Mouse (Mus musculus): ENCODE measurements at regions not wholly inside any gene's neighbourhood (a gene's known extent, or its start where the extent isn't known, plus 50 kb on each side); places are given as distances from the start of the nearest gene placed in this dataset.
A peak's percentile ranks its signal among the peaks of the same experiment; 100 is the strongest.

DNA sequence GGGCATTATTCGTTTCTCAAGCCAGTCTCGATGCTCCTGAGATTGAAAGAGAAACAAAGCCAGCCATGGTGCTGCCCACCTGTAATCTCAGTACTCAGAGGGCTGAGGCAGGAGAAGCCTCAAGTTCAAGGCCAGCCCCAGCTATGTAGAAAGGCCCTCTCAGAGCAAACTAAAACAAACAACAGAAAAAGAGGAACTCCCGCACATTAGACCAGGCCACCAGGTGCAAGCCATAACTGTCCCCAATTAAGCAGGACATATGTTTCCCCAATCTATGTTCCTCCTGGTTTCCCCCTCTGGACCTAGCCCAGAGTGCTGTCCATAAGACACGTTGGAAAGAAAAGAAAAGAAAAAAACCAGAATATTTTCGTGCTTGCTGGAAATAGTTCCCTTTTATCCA lies 142.5 kb downstream of the Cdc5l start:
- no peak for DNase-seq

DNA sequence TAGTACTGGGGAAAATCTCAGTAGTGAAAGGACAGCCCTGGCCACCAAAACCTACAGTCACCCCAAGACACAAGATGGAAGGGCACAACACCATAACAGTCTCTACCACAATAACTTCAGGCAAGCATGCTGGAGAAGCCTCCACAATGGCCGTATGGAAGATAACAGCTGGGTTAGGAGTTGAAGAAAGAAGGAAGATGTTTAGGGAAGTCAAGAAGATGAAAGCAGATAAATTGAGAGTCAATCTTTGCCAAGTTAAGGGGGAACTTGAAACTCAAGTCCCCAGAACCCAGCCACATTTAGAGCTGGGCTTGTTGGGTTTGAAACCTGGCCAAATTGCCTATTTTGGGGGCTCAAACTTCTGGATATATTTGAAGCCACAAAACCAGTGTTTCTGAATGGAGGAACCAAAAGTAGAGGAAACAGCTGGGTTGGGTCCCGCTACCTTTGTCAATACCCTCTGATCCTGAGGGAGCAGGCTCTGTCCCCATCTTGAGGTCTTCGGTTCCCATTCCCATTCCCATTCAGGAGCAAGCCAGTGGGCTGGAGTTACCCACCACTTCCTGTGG lies 147.8 kb downstream of the Cdc5l start:
- no peak for DNase-seq

DNA sequence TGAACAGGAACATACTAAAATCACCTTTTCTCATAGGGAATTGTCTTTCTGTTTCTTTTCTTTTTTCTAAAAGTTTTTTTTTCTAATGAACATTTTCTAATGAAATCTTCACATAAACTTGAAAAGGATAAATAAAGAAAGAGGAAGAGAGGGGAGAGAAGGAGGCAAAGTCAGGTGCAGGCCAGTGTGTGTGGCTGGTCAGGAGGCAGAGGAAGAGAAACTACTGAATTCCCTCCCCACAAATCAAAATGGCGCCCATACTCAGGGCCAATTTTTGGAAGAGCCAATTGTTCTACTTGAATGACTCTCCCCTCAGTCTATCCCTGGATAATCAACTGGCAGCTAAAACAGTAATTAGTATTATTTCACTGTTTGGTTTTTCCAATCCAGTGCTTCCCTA lies 152.0 kb downstream of the Cdc5l start:
- no peak for DNase-seq

DNA sequence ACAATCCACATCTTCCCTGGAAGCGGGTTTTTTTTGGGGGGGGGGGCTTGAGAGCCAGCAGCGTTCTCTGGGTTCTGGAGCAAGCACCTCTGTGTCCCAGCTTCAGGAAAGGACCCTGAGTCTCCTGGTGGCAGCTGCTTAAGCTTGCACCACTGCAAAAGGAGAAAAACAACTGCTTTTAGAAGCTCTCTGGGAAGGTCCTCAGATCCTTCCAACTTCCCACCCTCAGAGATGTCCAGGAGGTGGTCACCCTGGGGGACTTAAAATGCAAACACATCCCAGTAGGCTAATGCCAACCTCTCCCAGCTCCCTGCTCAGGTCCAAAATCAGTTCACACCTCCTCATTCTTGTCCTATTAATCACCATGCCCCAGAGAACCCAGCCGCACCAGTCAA lies 153.7 kb downstream of the Cdc5l start:
- DNase-seq, result no peak

DNA sequence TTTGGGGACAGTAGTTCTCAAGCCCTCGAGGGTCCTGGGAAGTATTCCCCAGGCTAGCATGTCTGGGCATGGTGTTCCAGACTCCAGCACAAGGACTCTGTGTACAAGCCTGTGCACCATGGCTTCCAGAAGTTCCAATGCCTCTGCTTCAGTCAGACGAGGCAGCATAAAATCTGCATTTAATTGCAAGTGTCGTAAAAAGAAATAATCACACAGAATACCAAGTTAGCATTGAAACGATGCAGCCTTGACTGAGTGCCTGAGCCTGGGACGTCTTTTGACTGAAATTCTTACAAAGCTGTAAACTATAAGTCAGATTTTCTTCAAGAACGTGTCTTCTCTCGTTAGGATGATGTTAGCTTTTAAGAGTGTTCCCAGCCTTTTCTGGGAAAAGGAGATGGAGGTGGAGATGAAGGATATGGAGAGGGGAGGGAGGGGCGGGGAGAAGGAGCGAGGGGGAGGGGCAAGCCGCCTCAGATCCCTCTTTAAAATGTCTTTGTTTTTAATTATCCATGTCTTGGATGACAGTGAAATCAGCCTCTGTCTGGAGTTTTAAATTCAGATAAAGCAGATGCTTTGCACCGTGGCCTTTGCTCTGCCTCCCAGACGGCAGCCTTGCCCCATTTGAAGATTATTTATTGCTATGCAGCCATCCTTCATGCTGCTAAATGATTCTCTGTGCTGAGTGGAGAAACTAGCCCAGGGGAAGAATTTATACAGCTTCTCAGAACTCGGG lies 154.3 kb downstream of the Cdc5l start:
- DNase-seq, result no peak

DNA sequence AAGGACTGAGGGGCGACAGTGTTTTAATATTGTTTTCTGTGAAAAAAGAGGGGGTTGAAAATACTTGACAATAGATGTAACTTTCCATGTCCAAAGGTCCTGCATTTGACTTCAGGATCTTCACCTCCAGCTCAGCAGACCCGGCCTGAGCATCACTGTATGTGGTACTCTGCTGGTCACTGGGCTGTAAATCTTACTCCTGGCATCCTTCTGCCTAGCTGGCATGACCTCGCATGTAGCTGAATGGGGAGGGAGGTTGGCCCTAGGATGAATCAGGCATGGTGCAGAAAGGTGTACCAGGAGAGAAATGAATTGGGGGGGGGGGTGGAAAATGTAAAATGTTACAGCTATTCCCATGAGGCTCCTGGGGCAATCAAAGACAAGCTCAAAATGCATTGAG lies 156.0 kb downstream of the Cdc5l start:
- no peak for DNase-seq

DNA sequence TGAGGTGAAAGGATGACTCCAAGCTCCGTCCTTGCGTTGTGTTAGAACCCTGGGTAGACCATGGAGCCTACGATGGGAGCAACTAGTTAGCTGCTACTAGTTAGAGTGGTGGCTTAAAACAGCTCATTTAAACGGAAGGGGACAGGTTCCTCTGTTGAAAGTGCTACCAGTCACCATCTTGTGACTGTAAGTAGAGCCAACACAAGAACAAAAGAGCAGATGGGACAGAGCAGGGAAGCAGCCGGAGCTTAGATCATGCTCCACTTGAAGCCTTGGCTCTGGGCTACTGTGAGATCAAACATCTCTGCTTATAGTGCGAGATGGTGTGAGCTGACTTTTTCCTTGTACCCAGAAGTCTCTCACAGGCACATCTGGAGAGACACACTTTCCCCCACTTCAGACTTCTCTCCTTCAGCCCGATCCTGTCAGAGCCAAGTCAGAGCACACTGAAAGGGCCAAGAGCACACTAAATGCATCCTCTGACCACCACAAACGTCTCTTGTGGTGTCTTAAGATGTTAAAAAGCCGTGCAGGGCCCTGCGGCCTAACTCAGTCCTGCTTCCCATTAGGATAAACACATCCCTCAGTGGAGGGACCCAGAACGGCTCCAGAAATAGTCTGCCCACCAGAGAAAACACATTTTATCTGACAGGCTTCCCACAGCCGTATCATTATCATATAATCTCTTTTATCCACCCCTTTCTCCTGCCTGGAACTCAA lies 156.7 kb downstream of the Cdc5l start:
- no peak for DNase-seq

DNA sequence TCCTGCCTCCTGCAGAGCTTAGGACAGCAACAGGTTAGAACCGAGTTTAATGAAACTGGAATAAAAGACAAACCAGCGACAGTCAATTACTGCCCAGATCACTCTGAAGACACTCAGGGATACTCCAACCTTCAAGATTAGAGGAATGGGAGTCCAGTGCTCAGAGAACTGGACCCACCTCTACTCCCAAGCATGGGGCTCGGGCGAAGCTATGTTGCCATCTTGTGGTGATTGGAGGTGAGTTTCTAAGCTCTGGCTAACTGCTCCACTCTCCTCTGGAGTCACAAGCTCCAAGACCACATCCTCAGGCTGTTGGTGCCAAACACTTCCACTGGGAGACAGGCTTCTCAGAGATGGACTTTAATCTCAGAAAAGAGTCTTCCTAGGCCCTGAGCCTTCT lies 158.6 kb downstream of the Cdc5l start:
- DNase-seq, result no peak

DNA sequence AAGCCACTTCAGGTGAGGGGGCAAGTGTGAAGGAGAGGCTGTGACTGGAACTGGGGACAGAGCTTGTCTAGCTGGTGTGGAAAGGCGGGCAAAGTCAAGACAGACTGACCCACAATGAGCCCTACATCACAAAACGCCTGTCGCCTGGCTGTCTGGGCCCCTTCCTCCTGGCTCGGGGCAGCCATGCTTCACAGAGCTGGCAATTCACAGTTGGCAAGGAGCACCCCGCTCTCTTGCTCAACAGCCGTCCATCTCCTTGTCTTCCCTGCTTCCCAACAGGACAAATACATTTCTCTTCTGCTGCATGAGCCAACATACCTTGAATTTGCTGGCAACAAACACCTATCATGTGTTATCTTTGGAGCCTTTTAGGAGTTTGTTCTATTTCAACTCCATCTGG lies 166.8 kb downstream of the Cdc5l start:
- DNase-seq, result no peak

DNA sequence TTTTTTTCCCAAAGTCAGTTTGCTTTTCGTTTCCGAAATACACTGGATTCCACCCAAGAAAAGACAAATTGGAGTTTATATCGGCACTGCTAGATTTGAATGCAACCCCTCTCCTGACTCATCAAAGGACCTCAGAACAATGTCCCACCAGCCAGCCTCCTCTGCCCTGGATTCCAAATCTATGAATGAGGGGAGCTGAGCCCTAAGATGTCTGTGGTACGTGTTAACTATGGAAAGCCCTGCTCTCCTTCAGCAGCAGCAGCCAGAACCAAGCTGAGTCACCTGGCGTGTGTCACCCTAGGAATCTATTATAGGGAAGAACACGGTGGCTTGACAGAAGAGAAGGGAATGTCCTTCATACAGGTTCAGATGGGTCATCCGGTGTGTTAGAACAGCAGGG lies 167.9 kb downstream of the Cdc5l start:
- DNase-seq, result no peak

DNA sequence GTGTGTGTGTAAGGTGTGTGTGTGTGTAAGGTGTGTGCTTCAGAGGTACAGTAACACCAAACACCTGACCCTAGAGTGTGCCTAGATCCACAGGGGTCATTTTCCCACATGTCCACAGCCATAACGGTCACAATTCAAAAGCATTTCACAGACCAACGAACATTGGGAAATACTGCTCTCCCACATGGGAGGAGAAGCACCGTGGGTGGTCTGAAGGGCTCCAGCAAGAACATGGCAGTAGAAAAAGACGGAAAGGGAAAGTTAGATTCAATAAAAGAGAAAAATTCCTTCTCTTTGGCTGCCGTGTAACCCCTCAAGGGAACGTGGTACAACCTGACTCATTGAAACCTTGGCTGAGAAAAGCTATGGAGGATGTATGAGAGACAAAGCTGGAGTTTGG lies 169.1 kb downstream of the Cdc5l start:
- DNase-seq, result no peak

DNA sequence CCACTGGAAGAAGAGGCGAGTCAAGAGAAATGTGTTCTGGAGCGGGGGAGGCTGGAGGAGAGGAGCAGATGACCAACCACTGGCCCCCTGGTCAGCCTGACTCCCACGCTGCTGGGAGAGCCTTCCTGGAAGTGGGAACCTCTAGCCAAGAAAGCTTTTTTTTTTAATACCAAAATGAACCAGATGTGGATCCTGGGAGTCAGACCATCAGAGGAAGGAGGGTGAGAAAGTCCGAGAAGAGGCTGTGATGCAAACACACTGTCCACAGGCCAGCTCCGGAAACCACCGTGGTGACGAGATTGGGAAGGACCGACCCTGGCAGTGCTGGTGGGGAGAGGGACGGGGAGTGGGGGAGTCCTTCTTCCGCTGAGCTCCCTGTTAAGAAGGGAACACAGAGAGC lies 173.1 kb downstream of the Cdc5l start:
- no peak for DNase-seq

DNA sequence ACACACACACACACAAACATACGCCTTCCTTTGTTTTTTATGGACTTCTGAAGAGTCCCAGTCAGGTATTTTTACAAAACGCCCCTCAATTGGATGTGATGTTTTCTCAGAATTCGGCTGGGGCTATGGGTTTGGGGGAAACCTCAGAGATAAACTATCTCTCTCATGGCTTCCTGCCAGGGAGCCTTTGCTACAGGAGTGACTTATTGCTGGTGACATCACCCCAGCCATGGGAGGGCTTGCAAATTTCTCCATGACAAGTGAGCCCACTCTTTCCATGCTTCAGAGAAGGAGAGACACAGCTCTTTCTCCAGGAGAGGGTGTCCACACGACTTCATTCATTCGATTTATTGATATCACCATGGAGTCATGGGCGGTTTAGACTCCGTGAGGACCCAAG lies 175.5 kb downstream of the Cdc5l start:
- no peak for DNase-seq

DNA sequence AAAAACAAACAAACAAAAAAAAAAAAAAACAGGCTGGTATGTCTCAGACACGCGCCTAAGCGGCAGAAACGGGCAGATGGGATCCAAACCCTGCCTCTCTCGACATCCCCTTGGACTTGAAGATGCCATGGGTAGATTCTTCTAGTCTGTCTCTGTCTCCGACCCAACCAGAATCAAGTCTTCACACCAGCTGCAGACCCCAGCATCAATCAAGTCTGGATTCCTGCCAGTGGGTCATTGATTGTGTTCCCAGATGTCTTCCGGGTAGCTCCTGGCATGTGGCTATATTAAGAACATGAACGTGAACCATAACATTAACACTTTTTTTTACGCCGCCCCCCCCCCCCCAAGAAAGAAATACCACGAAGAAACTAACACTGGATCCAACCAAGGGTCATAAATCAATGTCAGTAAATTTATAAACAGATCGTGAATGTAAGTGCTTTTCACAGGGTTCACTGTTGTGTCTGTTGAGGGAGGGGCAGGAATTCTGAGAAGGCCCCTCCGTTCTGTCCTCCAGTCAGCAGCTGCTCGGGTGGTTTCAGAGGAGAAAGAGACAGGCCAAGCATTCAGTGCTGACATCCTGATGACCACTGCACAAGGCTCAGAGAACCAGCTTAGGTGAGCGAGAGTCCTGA lies 180.8 kb downstream of the Cdc5l start:
- no peak for DNase-seq

DNA sequence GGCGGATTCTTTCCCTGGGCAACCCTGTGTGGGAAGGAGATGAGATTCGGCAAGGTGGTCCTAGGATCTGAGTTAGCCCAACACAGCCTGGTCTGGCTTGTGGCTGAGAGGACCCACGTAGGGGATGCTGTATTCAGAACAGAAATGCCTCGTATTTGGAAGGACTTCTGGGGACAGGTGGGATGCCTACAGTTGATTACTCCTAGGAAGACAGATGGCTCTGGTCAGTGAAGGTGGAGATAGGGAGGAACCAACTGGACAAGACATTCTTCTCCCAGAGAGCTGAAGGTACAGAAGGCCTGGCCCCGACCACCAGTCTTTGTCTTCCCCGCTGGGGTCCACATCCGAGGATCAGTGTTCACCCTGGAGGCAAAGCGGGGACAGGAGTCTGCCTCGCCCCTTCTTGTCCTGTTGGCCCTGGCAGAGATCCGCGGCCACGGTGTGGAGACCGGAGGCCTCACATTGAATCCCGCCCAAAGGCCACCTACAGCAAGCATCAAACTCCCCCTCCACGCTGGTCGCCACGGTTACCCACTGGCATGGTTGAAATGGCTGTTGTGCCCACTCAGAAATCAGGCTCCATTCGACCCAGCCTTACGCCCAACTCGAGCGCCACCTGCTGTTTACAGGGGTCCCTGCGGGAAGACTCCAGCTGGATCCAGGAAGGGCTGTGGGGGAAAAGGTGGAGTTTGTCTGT lies 182.4 kb downstream of the Cdc5l start:
- DNase-seq, result peak; percentile 87

DNA sequence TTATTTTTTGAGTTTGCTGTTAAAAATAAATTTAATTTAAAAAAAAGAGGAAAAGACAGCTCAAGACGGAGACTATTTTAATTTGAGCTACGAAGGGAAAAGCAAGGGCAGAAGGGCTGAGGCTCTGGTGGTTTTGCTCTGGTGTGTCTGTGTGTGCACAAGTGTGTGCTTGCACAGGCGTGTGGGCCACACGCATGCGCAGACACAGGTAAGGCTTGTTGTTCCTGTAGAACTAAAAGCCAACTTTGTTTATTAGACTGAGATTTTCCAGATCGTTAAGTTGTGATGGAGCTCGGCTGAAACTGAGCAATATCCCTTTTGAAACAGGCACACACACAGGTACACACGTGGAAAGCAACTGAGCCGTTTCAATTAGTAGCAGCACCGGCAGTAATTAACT lies 183.1 kb downstream of the Cdc5l start:
- DNase-seq, result no peak

DNA sequence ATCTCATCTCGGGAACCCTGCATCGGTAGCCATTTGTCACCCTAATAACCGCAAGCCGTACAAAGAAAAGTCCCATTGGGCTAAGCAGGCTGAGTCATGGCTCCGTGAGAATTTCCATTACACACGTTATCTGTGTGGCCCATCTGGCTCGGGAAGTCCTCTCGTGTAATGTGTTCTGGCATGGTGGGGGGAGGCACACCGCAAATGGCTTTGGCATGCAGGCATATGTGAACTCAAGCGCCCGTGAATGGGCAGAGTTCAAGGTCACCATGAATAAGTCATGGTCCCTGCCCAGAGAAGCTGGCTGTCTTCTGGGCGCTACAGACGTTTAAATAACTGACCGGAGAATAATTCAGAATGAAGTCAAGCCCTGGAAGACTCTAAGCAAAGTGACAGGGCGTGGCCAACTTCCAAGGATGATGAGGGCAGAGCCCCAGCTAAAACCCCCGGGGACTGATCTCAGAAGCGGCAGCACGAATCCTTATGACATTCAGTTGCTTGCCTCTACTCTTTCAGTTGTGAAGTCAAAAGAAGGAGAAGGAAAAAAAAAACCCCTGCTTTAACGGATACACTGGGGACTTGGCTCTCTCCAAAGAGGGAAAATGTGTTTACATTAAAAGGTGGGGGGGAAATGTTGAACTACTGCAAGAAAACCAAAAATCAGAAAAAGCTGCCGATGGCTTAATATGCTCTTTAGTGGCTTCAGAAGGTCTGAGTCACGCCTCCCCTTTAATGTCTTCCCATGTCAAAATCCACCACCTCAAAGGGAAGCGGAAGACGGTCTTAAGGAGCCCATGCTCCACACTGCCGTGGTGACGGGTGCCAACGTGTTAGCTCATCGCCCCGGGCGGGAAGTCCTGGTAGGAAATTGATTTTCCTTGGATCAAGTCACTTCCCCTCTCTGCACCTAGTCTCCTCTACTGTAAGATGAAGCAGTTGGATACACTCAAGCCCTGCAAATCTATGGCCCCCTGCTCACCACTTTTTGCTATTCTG lies 186.1 kb downstream of the Cdc5l start:
- DNase-seq, result no peak

DNA sequence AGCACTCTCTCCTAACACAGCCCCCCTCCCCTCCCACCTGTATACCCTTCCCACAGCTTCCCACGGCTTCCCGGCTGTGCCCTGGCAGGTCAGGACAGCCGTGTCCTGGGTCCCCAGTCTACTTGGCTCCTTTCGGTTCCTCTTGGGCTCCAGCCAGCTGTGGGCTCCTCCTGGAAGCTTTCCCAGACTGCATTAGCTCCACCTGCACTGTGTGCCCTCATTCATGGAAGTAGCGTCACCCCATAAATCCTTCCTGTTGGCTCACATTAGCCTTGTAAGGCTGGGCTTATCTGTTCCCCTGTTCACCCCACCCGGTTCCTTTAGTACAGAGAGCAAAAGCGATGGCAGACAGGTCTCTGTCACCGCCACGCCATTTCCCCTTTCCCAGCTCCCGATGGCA lies 188.7 kb downstream of the Cdc5l start:
- DNase-seq, result no peak

DNA sequence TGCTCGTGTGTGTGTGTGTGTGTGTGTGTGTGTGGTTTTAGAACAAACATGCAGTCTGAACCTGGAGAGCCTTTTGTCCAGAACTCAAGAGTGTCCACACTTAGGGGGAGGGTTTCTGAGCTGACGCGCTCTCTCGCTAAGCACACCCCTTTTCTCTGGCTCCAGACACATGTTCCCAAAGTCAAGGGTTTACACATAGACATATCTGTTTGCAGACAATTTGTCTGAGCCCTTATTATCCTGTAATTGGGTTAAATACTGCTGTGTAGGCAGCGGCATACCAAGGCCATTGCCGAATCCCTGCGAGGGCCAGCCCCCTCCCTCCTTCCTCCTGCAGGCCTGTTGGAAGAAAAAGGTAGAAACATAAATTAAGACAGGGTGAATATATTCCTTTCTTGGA lies 190.4 kb downstream of the Cdc5l start:
- DNase-seq, result no peak

DNA sequence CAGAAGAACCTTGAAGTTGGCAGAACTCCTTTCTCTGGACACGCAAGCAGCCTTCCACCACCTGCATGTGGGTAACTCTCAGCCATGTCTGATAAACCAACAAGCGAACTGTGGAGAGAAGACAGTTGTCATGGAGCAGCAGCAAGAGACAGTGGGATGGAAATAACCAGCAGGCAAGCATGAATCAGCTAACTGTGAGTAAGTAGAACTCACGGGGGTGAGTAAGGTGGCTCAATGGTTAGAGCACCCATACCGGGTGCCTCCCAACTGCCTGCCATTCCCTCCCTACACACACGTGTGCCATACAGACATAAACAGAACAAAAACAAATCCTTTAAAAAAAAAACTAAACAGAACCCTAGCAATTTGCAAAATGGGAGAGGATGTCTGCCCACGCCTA lies 191.5 kb downstream of the Cdc5l start:
- no peak for DNase-seq

DNA sequence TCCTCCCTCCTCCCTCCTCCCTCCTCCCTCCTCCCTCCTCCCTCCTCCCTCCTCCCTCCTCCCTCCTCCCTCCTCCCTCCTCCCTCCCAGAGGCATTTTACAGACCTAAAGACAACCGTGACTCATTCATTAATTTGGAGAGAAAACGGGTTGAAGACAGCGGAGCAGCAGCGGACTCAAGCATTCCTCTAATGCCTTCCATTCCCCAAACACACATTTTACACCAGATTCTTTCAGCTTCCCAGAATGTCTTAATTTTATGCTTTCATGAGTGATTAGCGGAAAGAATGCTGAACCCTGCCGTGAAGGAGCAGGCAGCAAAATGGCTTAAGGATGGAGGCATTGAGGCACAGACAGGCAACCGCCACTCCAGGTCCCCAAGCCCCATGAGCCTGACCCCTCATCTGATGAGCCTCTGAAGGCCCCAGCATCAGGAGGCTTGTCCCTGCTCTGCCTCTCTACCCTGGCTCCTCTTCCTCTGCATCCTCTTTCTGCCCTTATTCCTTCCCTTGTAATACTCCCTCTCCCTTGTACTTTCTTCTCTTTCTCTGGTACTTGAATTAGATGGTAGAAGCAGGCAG lies 192.5 kb downstream of the Cdc5l start:
- no peak for DNase-seq
